In the genomic region with DNA sequence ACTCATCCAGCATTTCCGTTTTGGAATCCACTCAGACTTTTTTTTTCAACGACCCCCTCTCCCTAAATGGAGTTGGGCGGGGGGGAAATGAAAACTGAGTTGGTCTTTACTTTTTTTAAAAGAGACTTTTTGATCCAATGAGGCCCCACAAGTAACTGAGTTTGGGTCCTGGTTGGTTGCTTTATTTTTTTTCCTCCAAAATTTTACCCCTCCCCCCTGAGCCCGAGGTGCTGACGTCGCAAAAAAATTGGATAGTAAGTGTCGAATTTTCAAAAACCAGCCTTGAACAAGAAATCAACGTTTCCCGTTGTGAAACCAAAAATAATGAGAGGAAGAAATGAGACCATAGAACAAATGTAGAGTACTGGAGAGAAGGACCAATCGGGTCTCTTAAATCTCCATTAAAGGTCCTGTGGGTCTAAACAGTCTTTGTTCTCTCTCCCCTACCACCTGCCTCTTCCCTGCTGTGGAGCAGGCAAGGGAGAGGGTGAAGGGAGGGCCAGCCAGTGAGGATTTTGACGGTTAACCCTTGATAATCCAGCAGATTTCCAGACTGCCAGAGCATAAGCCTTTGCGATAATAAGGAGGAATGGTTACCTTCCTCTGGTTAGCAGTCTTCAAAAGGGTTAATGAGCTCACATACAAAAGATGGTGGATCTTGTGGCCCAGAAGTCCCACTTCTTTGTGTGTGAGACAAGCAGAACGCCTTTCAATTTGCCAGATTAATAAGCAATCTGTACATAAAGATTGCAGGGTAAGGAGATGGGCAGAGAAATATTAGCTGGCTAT, we compare ENCODE assay signal across 8 mouse cellular contexts. TPM values are rescaled to one million over a fixed set of nuclear protein-coding genes. Genes with fewer than 3 reads are reported as not detected.
DNase-seq lines count a peak whose midpoint lies in the region; ATAC-seq lines count a peak whose summit lies in the region.

No protein-coding gene starts in this region.

- H3K9me3 ChIP-seq in forebrain, embryonic 15.5 days = no peaks in the 10 kb centered on the region
- H3K9me3 ChIP-seq in intestine, embryonic 16.5 days (ENCODE audit: control insufficient read depth, low read length) = no peaks in the 10 kb centered on the region
- H3K9me3 ChIP-seq in liver, embryonic 11.5 days (ENCODE audit: control insufficient read depth, low read length) = no peaks in the 10 kb centered on the region

- peak overlapping the region; percentile 82 for H3K4me2 ChIP-seq in forebrain, embryonic 15.5 days (replicated peaks)
- peak overlapping the region; percentile 71 for H3K4me2 ChIP-seq in intestine, embryonic 16.5 days (ENCODE audit: low read depth, low read length)
- peak overlapping the region; percentile 99 for H3K4me2 ChIP-seq in liver, embryonic 11.5 days

- peak overlapping the region; percentile 99 for H3K27ac ChIP-seq in forebrain, embryonic 15.5 days (replicated peaks)
- peak overlapping the region; percentile 96 for H3K27ac ChIP-seq in intestine, embryonic 16.5 days (ENCODE audit: low read length)
- H3K27ac ChIP-seq in liver, embryonic 11.5 days (ENCODE audit: low read depth, low read length) = peak overlapping the region; percentile 99

- H3K27me3 ChIP-seq in forebrain, embryonic 15.5 days = no peaks in the 10 kb centered on the region
- no peaks in the 10 kb centered on the region for H3K27me3 ChIP-seq in intestine, embryonic 16.5 days (replicated peaks; ENCODE audit: control insufficient read depth, insufficient read depth, low read length)
- H3K27me3 ChIP-seq in liver, embryonic 11.5 days (replicated peaks; ENCODE audit: control insufficient read depth, insufficient read depth, low read length) = no peaks in the 10 kb centered on the region

- peak; percentile 44 for DNase-seq in ovary, postnatal 14 days (ENCODE audit: low spot score)
- no peak for DNase-seq in ovary, postnatal 36 days (ENCODE audit: low spot score)
- peak; percentile 84 for DNase-seq in cerebellum, adult 11-12 months
- peak; percentile 57 for DNase-seq in liver, embryonic 11.5 days (ENCODE audit: low spot score)
- DNase-seq in natural killer cell, adult 2 months (ENCODE audit: low spot score in 2 of 2) = peak; percentile 54 to 55
- peak; percentile 72 for DNase-seq in yolk sac, embryonic 10.5 days (ENCODE audit: low spot score)

- ATAC-seq in forebrain, embryonic 15.5 days (replicated peaks) = 0 out of 2 replicates have a peak, but pooled peaks have one; percentile 4
- ATAC-seq in intestine, embryonic 16.5 days = no peak
- ATAC-seq in liver, embryonic 11.5 days (replicated peaks; ENCODE audit: low FRiP score) = no peak

- H3K4me1 ChIP-seq in forebrain, embryonic 15.5 days = peaks cover 44% of the 10 kb centered on the region
- H3K4me1 ChIP-seq in intestine, embryonic 16.5 days (ENCODE audit: control insufficient read depth, insufficient read depth, low read length) = peaks cover 30% of the 10 kb centered on the region
- peaks cover 31% of the 10 kb centered on the region for H3K4me1 ChIP-seq in liver, embryonic 11.5 days (replicated peaks; ENCODE audit: control insufficient read depth, insufficient read depth, low read length)

- 0% methylated on average over 13 of the region's 13 CpGs for WGBS in forebrain, embryonic 15.5 days
- WGBS in intestine, embryonic 16.5 days = under 1% methylated on average over 13 of the region's 13 CpGs
- WGBS in liver, embryonic 11.5 days = under 1% methylated on average over 13 of the region's 13 CpGs

- peaks cover 5% of the 10 kb centered on the region; the same call in 1 of the 2 replicates for H3K36me3 ChIP-seq in forebrain, embryonic 15.5 days
- peaks cover 5% of the 10 kb centered on the region for H3K36me3 ChIP-seq in intestine, embryonic 16.5 days (ENCODE audit: control insufficient read depth, insufficient read depth, low read length)
- H3K36me3 ChIP-seq in liver, embryonic 11.5 days (ENCODE audit: control insufficient read depth, insufficient read depth, low read length) = peaks cover 10% of the 10 kb centered on the region

- peak overlapping the region; percentile 77 for H3K4me3 ChIP-seq in forebrain, embryonic 15.5 days
- peak overlapping the region; percentile 75 for H3K4me3 ChIP-seq in intestine, embryonic 16.5 days (ENCODE audit: low read length)
- peak overlapping the region; percentile 78 for H3K4me3 ChIP-seq in liver, embryonic 11.5 days (ENCODE audit: low read depth, low read length)

- peak overlapping the region; percentile 92 for H3K9ac ChIP-seq in forebrain, embryonic 15.5 days (replicated peaks)
- peak overlapping the region; percentile 91 for H3K9ac ChIP-seq in intestine, embryonic 16.5 days (ENCODE audit: low read depth, low read length)
- H3K9ac ChIP-seq in liver, embryonic 11.5 days (ENCODE audit: low read depth, low read length) = peak overlapping the region; percentile 100

RNA-seq across cellular contexts. Expression of gene Ppp1r10, which starts 1.4 kb away (rescaled TPM):
- polyA plus RNA-seq in forebrain, embryonic 15.5 days (2015; fragmentation: Nextera tagmentation; extraction: Ambion mirVana) = 51.5 and 53.9 TPM in 2 replicates
- 28.8 and 30.1 TPM in 2 replicates for polyA plus RNA-seq in intestine, embryonic 16.5 days (2015; fragmentation: Nextera tagmentation; extraction: Ambion mirVana)
- 35.4 and 39.7 TPM in 2 replicates for polyA plus RNA-seq in liver, embryonic 11.5 days (2014; fragmentation: Nextera tagmentation; extraction: Ambion mirVana)

RNA-seq across cellular contexts. Expression of gene Mrps18b, which starts 1.5 kb away (rescaled TPM):
- 53.1 and 54.1 TPM in 2 replicates for polyA plus RNA-seq in forebrain, embryonic 15.5 days (2015; fragmentation: Nextera tagmentation; extraction: Ambion mirVana)
- polyA plus RNA-seq in intestine, embryonic 16.5 days (2015; fragmentation: Nextera tagmentation; extraction: Ambion mirVana) = 133 and 145 TPM in 2 replicates
- 167 and 172 TPM in 2 replicates for polyA plus RNA-seq in liver, embryonic 11.5 days (2014; fragmentation: Nextera tagmentation; extraction: Ambion mirVana)

RNA-seq across cellular contexts. Expression of gene Atat1, which starts 7.8 kb away (rescaled TPM):
- polyA plus RNA-seq in forebrain, embryonic 15.5 days (2015; fragmentation: Nextera tagmentation; extraction: Ambion mirVana) = 421 and 435 TPM in 2 replicates
- 43.4 and 45.4 TPM in 2 replicates for polyA plus RNA-seq in intestine, embryonic 16.5 days (2015; fragmentation: Nextera tagmentation; extraction: Ambion mirVana)
- 39.5 and 40.0 TPM in 2 replicates for polyA plus RNA-seq in liver, embryonic 11.5 days (2014; fragmentation: Nextera tagmentation; extraction: Ambion mirVana)

RNA-seq across cellular contexts. Expression of gene 2310061I04Rik, which starts 20.4 kb away (rescaled TPM):
- 37.9 and 41.5 TPM in 2 replicates for polyA plus RNA-seq in forebrain, embryonic 15.5 days (2015; fragmentation: Nextera tagmentation; extraction: Ambion mirVana)
- 29.1 and 30.1 TPM in 2 replicates for polyA plus RNA-seq in intestine, embryonic 16.5 days (2015; fragmentation: Nextera tagmentation; extraction: Ambion mirVana)
- 33.7 and 34.0 TPM in 2 replicates for polyA plus RNA-seq in liver, embryonic 11.5 days (2014; fragmentation: Nextera tagmentation; extraction: Ambion mirVana)

RNA-seq across cellular contexts. Expression of gene Dhx16, which starts 38.0 kb away (rescaled TPM):
- polyA plus RNA-seq in forebrain, embryonic 15.5 days (2015; fragmentation: Nextera tagmentation; extraction: Ambion mirVana) = 36.3 and 38.0 TPM in 2 replicates
- polyA plus RNA-seq in intestine, embryonic 16.5 days (2015; fragmentation: Nextera tagmentation; extraction: Ambion mirVana) = 36.0 and 38.3 TPM in 2 replicates
- 69.1 and 70.4 TPM in 2 replicates for polyA plus RNA-seq in liver, embryonic 11.5 days (2014; fragmentation: Nextera tagmentation; extraction: Ambion mirVana)
